Mouse (Mus musculus): Measurements from ENCODE around the gene Ctdsp2. TPM values are rescaled to one million over a fixed set of nuclear protein-coding genes. Genes with fewer than 3 reads are reported as not detected.
A peak's percentile ranks its signal among the peaks of the same experiment; 100 is the strongest.

The Ctdsp2 gene
- 61.4 and 67.3 TPM in 2 replicates for polyA plus RNA-seq (2012; rRNA removed)

DNA sequence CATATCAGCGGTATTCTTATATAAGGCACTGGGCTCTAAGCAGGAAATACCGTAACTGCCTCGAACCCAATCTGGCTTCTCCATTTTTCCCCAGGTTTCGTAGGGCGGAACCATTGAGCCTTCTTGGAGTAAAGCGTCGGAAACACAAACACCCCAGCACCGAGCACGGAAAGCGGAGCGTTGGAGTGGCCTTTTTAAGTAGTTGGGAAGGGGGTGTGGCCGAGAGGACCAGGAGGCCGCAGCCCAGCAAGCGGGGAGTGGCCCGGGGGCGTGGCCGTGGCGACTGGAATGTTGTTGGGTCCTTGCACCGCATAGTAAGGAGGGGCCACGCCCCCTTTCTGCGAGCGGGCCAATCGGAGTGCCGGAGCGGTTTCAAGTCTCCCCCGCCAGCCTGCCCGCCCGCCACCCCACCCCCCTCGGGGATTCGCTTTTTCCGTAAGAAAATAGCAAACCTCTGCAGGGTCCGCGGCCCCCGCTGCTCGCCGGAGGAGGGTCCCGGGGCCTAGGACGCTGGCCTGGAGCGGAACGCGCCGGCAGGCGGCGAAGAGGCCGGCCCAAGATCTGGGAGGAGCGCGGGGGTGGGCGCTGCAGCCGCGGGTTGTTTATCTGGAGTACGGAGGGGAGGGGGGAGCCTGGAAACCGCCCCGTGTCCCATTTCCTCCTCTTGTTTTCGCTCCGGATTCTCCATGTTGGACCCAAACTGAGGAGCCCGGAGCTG is at the start of gene Ctdsp2:
Ctdsp2 (plus strand) TSS at position 441 of the 718 bp plus-strand sequence.
- peak within 1 kb of the TSS; percentile 95 for H3K27ac ChIP-seq (ENCODE audit: insufficient read depth, low read length)
- no peaks in the 10 kb centered on the region for H3K27me3 ChIP-seq (ENCODE audit: control insufficient read depth, insufficient read depth, low read length)
- WGBS: under 1% methylated on average over 56 of the region's 56 CpGs
- H3K4me1 ChIP-seq (ENCODE audit: control insufficient read depth, insufficient read depth, insufficient read length): peaks cover 23% of the 10 kb centered on the region; the same call in 1 of the 2 replicates
- peak within 1 kb of the TSS; percentile 98 for H3K4me3 ChIP-seq (ENCODE audit: extremely low read depth, insufficient read depth, insufficient read length)
- no peaks in the 10 kb centered on the region for H3K36me3 ChIP-seq (ENCODE audit: control insufficient read depth, insufficient read depth, low read length)
- peak; percentile 71 to 98 for DNase-seq (ENCODE audit: low read depth in 1 of 2, low spot score in 2 of 2)
- TF ChIP-seq CTCF (IDR thresholded peaks at IDR 0.05; ENCODE audit: extremely low read depth, insufficient read depth, insufficient read length, insufficient replicate concordance): no peak
- TF ChIP-seq POLR2A (IDR thresholded peaks at IDR 0.05; ENCODE audit: low read depth, low read length): peak; percentile 10; the same call in 1 of the 2 replicates

DNA sequence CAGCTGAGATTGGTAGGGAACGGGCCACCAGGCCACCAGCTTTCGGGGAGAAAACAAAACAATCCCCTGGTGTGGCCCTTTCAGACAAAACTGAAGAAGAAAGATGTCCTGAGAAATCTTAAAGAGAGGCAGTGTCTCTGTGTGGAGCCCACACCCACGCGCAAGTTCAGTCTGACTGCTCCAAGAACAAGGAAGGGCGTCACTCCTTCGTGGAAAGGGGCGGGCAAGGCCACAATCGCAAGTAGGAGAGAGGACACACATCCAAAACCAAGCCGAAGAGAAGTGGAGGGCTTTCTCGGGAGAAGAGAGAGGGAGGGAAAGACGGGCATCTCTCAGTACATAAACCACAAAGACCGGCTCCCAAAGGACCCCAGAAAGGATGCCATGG is 49.7 kb upstream of the Ctdsp2 start:
- Histone ChIP-seq H3K4me1 (ENCODE audit: control insufficient read depth, insufficient read depth, insufficient read length) (no peaks in the 10 kb centered on the region; the same call in 1 of the 2 replicates), H3K27ac (ENCODE audit: insufficient read depth, low read length) (peak overlapping the region; percentile 54), H3K4me3 (ENCODE audit: extremely low read depth, insufficient read depth, insufficient read length) (no peak overlapping the region), H3K36me3 (ENCODE audit: control insufficient read depth, insufficient read depth, low read length) (no peaks in the 10 kb centered on the region), H3K27me3 (ENCODE audit: control insufficient read depth, insufficient read depth, low read length) (peaks cover 7% of the 10 kb centered on the region; the same call in 1 of the 2 replicates)
- TF ChIP-seq CTCF (IDR thresholded peaks at IDR 0.05; ENCODE audit: extremely low read depth, insufficient read depth, insufficient read length, insufficient replicate concordance) (no peak), POLR2A (IDR thresholded peaks at IDR 0.05; ENCODE audit: low read depth, low read length) (no peak)
- WGBS: 36% methylated on average over 12 of the region's 12 CpGs
- no peak for DNase-seq (ENCODE audit: low read depth in 1 of 2, low spot score in 2 of 2)

DNA sequence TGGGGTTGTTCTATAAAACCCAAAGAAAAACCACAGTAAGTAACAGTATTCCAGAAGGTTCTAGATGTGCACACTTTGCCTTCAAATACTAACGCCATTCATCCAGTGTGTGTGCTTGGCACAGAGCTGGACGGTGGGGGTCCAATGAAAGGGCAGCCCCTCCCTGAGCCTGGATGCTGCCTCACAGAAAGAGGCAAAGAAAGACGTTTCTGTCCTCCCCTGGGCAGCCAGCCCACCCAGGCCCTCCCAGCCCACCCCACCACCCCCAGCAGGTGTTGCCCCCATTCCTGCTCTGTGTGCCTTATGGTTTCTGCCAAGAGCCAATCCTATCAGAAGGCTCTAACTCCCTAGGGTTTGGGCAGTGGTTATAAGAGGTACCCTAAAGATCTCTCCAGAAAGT is 49.0 kb upstream of the Ctdsp2 start:
- no peaks in the 10 kb centered on the region for H3K36me3 ChIP-seq (ENCODE audit: control insufficient read depth, insufficient read depth, low read length)
- no peaks in the 10 kb centered on the region; the same call in 1 of the 2 replicates for H3K4me1 ChIP-seq (ENCODE audit: control insufficient read depth, insufficient read depth, insufficient read length)
- no peak for DNase-seq (ENCODE audit: low read depth in 1 of 2, low spot score in 2 of 2)
- H3K27ac ChIP-seq (ENCODE audit: insufficient read depth, low read length): peak overlapping the region; percentile 54; the same call in 1 of the 2 replicates
- H3K4me3 ChIP-seq (ENCODE audit: extremely low read depth, insufficient read depth, insufficient read length): no peak overlapping the region
- TF ChIP-seq CTCF (IDR thresholded peaks at IDR 0.05; ENCODE audit: extremely low read depth, insufficient read depth, insufficient read length, insufficient replicate concordance): no peak
- TF ChIP-seq POLR2A (IDR thresholded peaks at IDR 0.05; ENCODE audit: low read depth, low read length): no peak
- peaks cover 7% of the 10 kb centered on the region; the same call in 1 of the 2 replicates for H3K27me3 ChIP-seq (ENCODE audit: control insufficient read depth, insufficient read depth, low read length)
- WGBS: 68% methylated on average over 3 of the region's 3 CpGs

DNA sequence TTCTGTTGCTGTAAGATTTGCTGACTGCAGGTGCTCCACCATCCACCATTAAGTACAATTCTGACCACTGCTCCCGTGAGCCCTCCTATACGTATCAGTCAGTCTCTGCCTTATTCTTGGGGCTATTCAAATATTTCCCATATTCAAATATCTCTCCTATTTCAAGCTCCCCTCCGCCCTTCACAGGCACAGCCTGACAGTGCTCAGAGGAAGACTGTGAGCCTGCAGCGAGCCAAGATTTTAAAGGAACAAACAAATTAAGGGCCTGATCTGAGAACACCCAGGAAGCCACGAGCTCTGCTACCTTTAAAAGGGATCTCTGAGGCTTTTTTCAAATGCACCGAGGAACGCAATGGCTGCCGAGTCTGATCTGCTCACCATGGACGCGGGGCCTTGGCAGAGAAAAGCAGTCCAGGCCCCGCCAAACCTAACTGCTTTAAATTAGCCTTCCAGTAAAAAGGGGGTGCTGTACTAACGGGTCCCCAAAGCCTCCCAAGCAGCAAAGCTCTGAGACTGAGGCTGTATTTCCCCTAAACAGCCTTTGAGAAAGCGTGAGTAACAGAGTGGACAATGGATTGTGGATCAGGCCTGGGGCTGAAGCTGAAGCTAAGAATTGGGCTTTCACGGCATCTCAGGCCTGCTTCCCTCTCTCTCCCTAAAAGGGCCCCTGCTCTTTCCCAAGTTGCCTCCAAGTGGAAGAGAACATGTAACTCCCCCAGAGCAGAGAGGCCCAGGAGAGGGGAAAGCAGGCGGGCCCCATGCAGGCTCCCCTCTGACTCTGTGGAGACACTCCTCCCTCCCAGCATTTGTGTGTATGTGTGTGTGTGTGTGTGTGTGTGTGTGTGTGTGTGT is 48.0 kb upstream of the Ctdsp2 start:
- TF ChIP-seq CTCF (IDR thresholded peaks at IDR 0.05; ENCODE audit: extremely low read depth, insufficient read depth, insufficient read length, insufficient replicate concordance) (no peak), POLR2A (IDR thresholded peaks at IDR 0.05; ENCODE audit: low read depth, low read length) (no peak)
- Histone ChIP-seq H3K4me3 (ENCODE audit: extremely low read depth, insufficient read depth, insufficient read length) (no peak overlapping the region), H3K27me3 (ENCODE audit: control insufficient read depth, insufficient read depth, low read length) (peaks cover 7% of the 10 kb centered on the region; the same call in 1 of the 2 replicates), H3K27ac (ENCODE audit: insufficient read depth, low read length) (peak overlapping the region; percentile 41; the same call in 1 of the 2 replicates), H3K36me3 (ENCODE audit: control insufficient read depth, insufficient read depth, low read length) (no peaks in the 10 kb centered on the region), H3K4me1 (ENCODE audit: control insufficient read depth, insufficient read depth, insufficient read length) (no peaks in the 10 kb centered on the region; the same call in 1 of the 2 replicates)
- WGBS: 77% methylated on average over 15 of the region's 15 CpGs
- no peak for DNase-seq (ENCODE audit: low read depth in 1 of 2, low spot score in 2 of 2)

DNA sequence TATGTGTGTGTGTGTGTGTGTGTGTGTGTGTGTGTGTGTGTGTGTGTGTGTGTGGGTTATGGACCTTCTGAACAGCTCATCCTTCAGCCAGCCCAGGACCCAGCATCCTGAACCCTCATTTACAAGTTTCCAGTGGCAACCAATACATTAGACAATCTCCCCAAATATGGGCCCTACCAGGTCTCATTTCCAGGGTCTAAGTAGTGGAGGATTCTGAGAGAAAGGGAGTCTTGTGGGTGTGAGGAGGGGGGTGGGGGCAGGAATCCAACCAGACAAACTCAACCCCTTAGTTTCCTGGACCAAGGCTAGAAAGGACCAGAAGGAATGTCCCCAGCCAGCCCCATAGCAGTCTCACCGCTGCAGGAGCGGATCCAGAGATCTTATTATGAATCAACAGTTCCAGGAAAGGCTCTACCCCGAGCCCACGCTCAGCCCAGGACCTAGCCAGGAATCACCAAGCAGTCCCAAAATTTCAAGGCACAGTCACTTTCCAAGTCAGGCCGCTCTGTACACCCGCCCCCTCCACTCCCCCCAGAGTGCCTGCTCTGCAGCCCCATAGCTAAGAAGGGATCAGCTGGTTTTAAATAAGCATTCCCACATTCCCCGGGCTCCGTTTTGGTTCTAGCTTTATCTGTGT is 47.3 kb upstream of the Ctdsp2 start:
- WGBS: 90% methylated on average over 8 of the region's 8 CpGs
- no peaks in the 10 kb centered on the region for H3K36me3 ChIP-seq (ENCODE audit: control insufficient read depth, insufficient read depth, low read length)
- no peak overlapping the region; the same call in 1 of the 2 replicates for H3K27ac ChIP-seq (ENCODE audit: insufficient read depth, low read length)
- H3K27me3 ChIP-seq (ENCODE audit: control insufficient read depth, insufficient read depth, low read length): peaks cover 7% of the 10 kb centered on the region; the same call in 1 of the 2 replicates
- H3K4me3 ChIP-seq (ENCODE audit: extremely low read depth, insufficient read depth, insufficient read length): no peak overlapping the region
- DNase-seq (ENCODE audit: low read depth in 1 of 2, low spot score in 2 of 2): no peak
- TF ChIP-seq POLR2A (IDR thresholded peaks at IDR 0.05; ENCODE audit: low read depth, low read length) (no peak), CTCF (IDR thresholded peaks at IDR 0.05; ENCODE audit: extremely low read depth, insufficient read depth, insufficient read length, insufficient replicate concordance) (no peak)
- H3K4me1 ChIP-seq (ENCODE audit: control insufficient read depth, insufficient read depth, insufficient read length): no peaks in the 10 kb centered on the region; the same call in 1 of the 2 replicates

DNA sequence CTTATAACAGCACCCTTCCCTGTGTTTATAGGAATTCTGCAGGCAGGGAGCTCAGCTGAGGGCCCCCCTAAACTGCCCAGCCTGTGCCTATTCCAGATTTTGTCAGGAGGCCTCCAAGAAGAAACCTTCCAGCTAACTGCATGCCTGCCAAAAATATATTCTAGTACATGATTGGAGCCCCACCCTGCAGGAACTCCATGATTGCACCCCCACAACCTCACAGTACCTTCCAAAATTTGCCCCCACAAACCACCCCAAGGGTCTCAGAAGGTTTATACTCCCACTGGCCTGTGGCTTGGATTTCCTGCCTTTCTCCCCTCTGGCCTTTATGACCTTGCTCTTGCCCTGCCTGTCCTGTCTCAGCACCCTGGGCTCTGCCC is 46.8 kb upstream of the Ctdsp2 start:
- Histone ChIP-seq H3K4me1 (ENCODE audit: control insufficient read depth, insufficient read depth, insufficient read length) (no peaks in the 10 kb centered on the region; the same call in 1 of the 2 replicates), H3K4me3 (ENCODE audit: extremely low read depth, insufficient read depth, insufficient read length) (no peak overlapping the region), H3K27me3 (ENCODE audit: control insufficient read depth, insufficient read depth, low read length) (peaks cover 7% of the 10 kb centered on the region; the same call in 1 of the 2 replicates), H3K36me3 (ENCODE audit: control insufficient read depth, insufficient read depth, low read length) (no peaks in the 10 kb centered on the region), H3K27ac (ENCODE audit: insufficient read depth, low read length) (no peak overlapping the region; the same call in 1 of the 2 replicates)
- no peak for DNase-seq (ENCODE audit: low read depth in 1 of 2, low spot score in 2 of 2)
- TF ChIP-seq CTCF (IDR thresholded peaks at IDR 0.05; ENCODE audit: extremely low read depth, insufficient read depth, insufficient read length, insufficient replicate concordance) (no peak), POLR2A (IDR thresholded peaks at IDR 0.05; ENCODE audit: low read depth, low read length) (no peak)

All from spleen, adult 2 months (tissue).